Mouse (Mus musculus): ENCODE results near the gene Klhl28. TPM values are rescaled to one million over a fixed set of nuclear protein-coding genes. Genes with fewer than 3 reads are reported as not detected.

The Klhl28 gene
- total RNA-seq, 2 experiments from 2014 or later: 8.7 to 9.1 TPM

Other genes starting within 250 kb of the Klhl28 start
- gene Gm527, start 47.6 kb downstream of the Klhl28 start, total RNA-seq (2021): 1 to 10 TPM; 2.0 to 3.3 TPM
- gene Togaram1, start 270 bp upstream of the Klhl28 start, total RNA-seq (2021): 1 to 10 TPM; 7.3 to 8.3 TPM
- gene Prpf39, start 70.8 kb upstream of the Klhl28 start, total RNA-seq (2021): 10 to 100 TPM; 12.0 to 12.2 TPM
- gene Fkbp3, start 108.5 kb upstream of the Klhl28 start, total RNA-seq (2021): 100 to 1,000 TPM; 177 to 185 TPM
- 1 to 10 TPM; 1.6 to 3.4 TPM for gene Fancm, start 110.1 kb upstream of the Klhl28 start, total RNA-seq (2021)
- gene Mis18bp1, start 207.1 kb upstream of the Klhl28 start, total RNA-seq (2021): under 1 TPM; 0.41 to 0.48 TPM